Mouse (Mus musculus): ENCODE measurements around the gene Plcb3. TPM values are rescaled to one million over a fixed set of nuclear protein-coding genes. Genes with fewer than 3 reads are reported as not detected.

The Plcb3 gene
- polyA plus RNA-seq, 1 experiment from 2014 or later: 48.8 TPM

DNA sequence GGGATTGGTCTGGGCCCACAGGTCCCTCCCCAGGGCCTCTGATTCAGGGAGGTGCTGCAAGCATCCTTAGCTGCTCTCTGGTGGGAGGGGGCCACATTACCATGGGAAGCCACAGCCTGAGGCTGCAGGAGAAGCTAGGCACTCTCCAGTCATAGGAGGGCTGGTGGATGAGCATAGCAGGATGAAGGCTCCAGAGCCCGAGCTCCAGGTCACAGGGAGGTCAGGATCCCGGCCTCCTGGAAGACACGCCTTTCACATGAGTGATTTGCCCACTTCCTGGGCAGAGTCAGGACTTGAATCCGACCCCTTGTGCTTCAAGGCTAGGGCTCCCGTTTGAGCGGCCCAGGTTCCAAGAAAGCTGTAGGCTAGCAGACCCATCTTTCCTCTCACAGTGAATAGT is 4.6 kb downstream of the Plcb3 start:
- ATAC-seq (ENCODE audit: low FRiP score, low TSS enrichment): no peak
- WGBS: 15% methylated on average over 6 of the region's 6 CpGs
- H3K4me3 ChIP-seq (ENCODE audit: low read length): no peak overlapping the region
- H3K36me3 ChIP-seq (ENCODE audit: insufficient read depth, low read length): no peaks in the 10 kb centered on the region
- H3K4me1 ChIP-seq (ENCODE audit: insufficient read depth, low read length): peaks cover 55% of the 10 kb centered on the region
- H3K9ac ChIP-seq (replicated peaks; ENCODE audit: low read length): no peak overlapping the region; the same call in 1 of the 2 replicates
- no peaks in the 10 kb centered on the region for H3K9me3 ChIP-seq (ENCODE audit: low read length)
- H3K27me3 ChIP-seq (ENCODE audit: insufficient read depth, low read length): no peaks in the 10 kb centered on the region
- no peak overlapping the region for H3K27ac ChIP-seq (ENCODE audit: low read length)
- no peak overlapping the region for H3K4me2 ChIP-seq (replicated peaks; ENCODE audit: low read depth, low read length)

DNA sequence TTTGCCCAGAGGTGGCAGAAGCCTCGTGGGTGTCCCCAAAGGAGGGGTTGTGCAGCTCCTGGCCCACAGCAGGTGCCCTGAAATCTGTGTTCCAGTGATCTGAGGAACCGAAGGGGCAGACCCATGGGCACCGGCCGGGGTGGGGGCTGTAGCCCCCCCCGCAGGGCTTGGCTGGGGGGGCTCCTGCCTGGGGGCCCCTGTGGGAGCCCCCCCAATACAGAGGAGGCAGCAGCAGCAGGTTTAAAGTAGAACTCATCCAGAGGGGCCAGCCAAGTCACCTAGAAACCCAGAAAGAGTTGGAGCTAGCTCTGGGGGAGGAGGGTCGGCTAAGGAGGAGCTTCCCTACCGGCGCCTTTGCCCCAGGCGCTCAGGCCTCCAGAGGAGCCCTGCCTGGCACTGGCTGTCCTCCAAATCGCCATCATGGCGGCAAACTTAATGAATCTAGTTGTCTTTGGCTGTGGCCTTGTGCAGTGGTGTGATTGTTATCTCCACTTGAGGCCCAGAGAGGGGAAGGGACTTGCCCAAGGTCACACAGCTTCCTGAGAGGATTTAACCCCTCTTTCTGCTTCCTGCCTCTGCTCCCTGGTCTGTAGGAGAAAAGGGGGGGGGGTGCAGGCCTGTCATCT is 5.7 kb downstream of the Plcb3 start:
- 16% methylated on average over 11 of the region's 11 CpGs for WGBS
- H3K9ac ChIP-seq (replicated peaks; ENCODE audit: low read length): peak overlapping the region; percentile 90

DNA sequence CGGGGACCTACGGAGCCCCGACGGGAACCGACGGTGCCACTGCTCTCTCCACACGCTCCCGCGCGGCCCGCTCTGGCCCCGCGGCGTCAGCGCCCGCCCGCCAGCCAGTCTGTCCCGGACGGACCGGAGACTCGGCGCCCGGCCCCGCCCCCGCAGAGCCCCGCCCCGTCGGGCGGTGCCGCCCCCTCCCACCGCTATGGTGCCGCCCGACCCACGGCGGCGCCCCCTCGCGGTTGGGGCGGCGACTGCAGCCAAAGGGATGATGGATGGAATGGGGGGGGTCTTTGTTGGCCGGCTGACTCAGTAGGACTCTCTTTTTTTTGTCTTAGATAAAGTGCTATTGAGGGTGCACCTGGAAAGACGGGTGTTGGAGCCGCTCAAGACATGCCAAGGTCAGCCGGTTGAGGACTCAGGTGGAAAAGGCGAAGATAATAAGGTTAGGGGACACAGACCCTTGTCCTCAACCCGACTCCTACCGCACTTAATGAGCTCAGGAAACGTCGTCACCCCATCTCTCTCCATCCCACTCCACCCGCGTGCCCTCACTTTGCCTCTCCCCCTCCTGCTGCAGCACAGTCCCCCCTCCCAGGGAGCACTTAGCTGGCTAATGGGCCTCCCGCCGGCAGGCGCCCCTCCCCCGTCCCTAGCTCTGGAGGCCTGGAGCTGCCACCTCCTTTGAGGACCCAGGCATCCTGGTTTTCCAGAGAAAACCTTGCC is 6.4 kb downstream of the Plcb3 start:
- under 1% methylated on average over 50 of the region's 55 CpGs for WGBS
- ATAC-seq (ENCODE audit: low FRiP score, low TSS enrichment): peak; percentile 69
- H3K4me3 ChIP-seq (ENCODE audit: low read length): peak overlapping the region; percentile 74
- no peaks in the 10 kb centered on the region for H3K27me3 ChIP-seq (ENCODE audit: insufficient read depth, low read length)
- peaks cover 15% of the 10 kb centered on the region for H3K36me3 ChIP-seq (ENCODE audit: insufficient read depth, low read length)
- H3K9me3 ChIP-seq (ENCODE audit: low read length): no peaks in the 10 kb centered on the region
- H3K4me2 ChIP-seq (replicated peaks; ENCODE audit: low read depth, low read length): peak overlapping the region; percentile 82
- peaks cover 47% of the 10 kb centered on the region for H3K4me1 ChIP-seq (ENCODE audit: insufficient read depth, low read length)
- H3K9ac ChIP-seq (replicated peaks; ENCODE audit: low read length): peak overlapping the region; percentile 90
- H3K27ac ChIP-seq (ENCODE audit: low read length): peak overlapping the region; percentile 54

More for the DNA sequence above, 5.7 kb downstream of the Plcb3 start:
- Histone ChIP-seq H3K4me1 (ENCODE audit: insufficient read depth, low read length) (peaks cover 47% of the 10 kb centered on the region), H3K9me3 (ENCODE audit: low read length) (no peaks in the 10 kb centered on the region), H3K4me3 (ENCODE audit: low read length) (peak overlapping the region; percentile 74), H3K27ac (ENCODE audit: low read length) (peak overlapping the region; percentile 49; the same call in 1 of the 2 replicates), H3K4me2 (replicated peaks; ENCODE audit: low read depth, low read length) (peak overlapping the region; percentile 82), H3K36me3 (ENCODE audit: insufficient read depth, low read length) (peaks cover 9% of the 10 kb centered on the region), H3K27me3 (ENCODE audit: insufficient read depth, low read length) (no peaks in the 10 kb centered on the region)
- no peak for ATAC-seq (ENCODE audit: low FRiP score, low TSS enrichment)

DNA sequence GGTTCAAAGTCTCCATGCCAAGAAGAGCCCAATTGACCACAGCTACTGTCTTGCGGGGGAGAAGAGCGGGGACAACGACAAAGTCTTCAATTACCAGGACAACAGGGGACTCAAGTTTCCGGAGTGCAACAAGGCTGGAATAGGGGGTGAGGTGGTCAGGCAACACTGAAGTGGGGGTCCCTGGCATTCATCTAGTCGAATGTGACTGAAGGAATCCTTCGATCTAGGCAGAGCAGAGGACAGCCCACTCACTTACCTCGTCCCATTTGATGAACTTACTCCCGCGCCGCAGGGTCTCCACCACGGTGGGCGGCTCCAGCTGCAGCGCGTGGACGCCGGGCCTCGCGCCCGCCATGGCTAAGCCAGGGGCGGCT is 7.0 kb downstream of the Plcb3 start:
- peaks cover 20% of the 10 kb centered on the region for H3K36me3 ChIP-seq (ENCODE audit: insufficient read depth, low read length)
- peak overlapping the region; percentile 90 for H3K9ac ChIP-seq (replicated peaks; ENCODE audit: low read length)
- no peaks in the 10 kb centered on the region for H3K9me3 ChIP-seq (ENCODE audit: low read length)
- peak overlapping the region; percentile 54; the same call in 1 of the 2 replicates for H3K27ac ChIP-seq (ENCODE audit: low read length)
- peak overlapping the region; percentile 82 for H3K4me2 ChIP-seq (replicated peaks; ENCODE audit: low read depth, low read length)
- no peaks in the 10 kb centered on the region for H3K27me3 ChIP-seq (ENCODE audit: insufficient read depth, low read length)
- H3K4me1 ChIP-seq (ENCODE audit: insufficient read depth, low read length): peaks cover 47% of the 10 kb centered on the region
- under 1% methylated on average over 19 of the region's 20 CpGs for WGBS
- ATAC-seq (ENCODE audit: low FRiP score, low TSS enrichment): peak; percentile 11
- H3K4me3 ChIP-seq (ENCODE audit: low read length): peak overlapping the region; percentile 74

DNA sequence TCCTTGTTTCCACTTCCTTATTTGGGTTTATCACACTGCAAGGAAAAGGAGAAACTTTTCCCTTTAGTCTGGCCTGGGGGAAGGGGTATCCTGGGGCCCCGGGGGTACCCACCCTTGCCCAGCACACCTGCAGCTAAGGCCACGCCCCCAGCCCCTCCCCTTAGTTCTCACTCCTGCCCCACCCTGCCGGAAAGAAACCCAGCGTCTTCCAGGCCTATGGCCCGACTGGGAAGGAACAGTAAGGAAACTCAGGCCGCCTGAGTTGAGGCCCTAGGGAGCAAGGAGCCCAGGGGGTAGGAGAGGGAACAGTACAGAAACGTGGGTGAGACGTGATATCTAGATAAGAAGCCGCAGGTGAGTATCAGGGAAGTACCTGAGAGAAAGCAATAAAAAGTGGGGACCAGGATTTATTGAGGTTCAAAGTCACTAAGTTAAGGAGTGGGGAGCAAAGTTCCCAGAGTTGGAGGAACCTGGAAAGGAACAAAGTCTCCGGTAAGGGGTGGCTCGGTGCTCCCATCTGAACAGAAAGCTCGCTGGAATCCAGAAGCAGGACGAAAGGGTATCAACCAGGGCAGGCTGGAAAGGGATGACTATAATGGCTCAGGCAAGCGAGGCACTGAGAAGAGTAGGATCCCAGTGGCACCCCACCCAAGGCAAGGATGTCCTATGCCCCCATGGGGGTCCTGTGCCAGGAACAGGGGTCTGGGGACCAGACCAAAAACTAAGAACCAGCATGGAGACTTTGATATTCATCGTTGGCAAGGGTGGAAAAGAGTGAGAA is 7.6 kb downstream of the Plcb3 start:
- H3K9ac ChIP-seq (replicated peaks; ENCODE audit: low read length): peak overlapping the region; percentile 90
- H3K4me2 ChIP-seq (replicated peaks; ENCODE audit: low read depth, low read length): peak overlapping the region; percentile 82
- no peaks in the 10 kb centered on the region for H3K27me3 ChIP-seq (ENCODE audit: insufficient read depth, low read length)
- H3K4me1 ChIP-seq (ENCODE audit: insufficient read depth, low read length): peaks cover 43% of the 10 kb centered on the region
- WGBS: 9% methylated on average over 15 of the region's 15 CpGs
- no peaks in the 10 kb centered on the region for H3K9me3 ChIP-seq (ENCODE audit: low read length)
- peak overlapping the region; percentile 74 for H3K4me3 ChIP-seq (ENCODE audit: low read length)
- peak overlapping the region; percentile 43; the same call in 1 of the 2 replicates for H3K27ac ChIP-seq (ENCODE audit: low read length)
- no peak for ATAC-seq (ENCODE audit: low FRiP score, low TSS enrichment)
- peaks cover 24% of the 10 kb centered on the region for H3K36me3 ChIP-seq (ENCODE audit: insufficient read depth, low read length)

DNA sequence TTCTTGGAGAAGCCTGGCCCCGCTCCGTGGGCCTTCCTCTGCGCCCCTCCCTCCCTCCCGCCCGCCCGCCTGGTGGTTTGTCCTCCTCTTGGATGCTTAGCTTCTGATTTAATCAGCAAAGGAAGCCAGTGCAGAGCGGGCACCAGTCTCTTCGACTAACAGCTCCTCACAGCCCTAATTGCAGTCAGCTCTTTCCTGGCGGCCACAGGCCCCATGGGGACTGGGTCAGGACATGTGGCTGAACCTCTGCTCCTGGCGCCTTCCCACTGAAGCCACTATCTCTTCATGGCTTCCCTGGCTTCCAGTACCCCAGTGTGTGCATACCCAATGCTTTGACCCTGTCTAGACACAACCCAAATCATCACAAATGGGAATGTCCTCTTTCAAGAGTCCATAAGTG is 19.8 kb downstream of the Plcb3 start:
- H3K36me3 ChIP-seq (ENCODE audit: insufficient read depth, low read length): peaks cover 63% of the 10 kb centered on the region
- H3K27me3 ChIP-seq (ENCODE audit: insufficient read depth, low read length): no peaks in the 10 kb centered on the region
- no peak for ATAC-seq (ENCODE audit: low FRiP score, low TSS enrichment)
- H3K9me3 ChIP-seq (ENCODE audit: low read length): no peaks in the 10 kb centered on the region
- WGBS: 83% methylated on average over 10 of the region's 10 CpGs
- no peak overlapping the region for H3K9ac ChIP-seq (replicated peaks; ENCODE audit: low read length)
- no peak overlapping the region for H3K27ac ChIP-seq (ENCODE audit: low read length)
- H3K4me2 ChIP-seq (replicated peaks; ENCODE audit: low read depth, low read length): no peak overlapping the region
- H3K4me3 ChIP-seq (ENCODE audit: low read length): no peak overlapping the region
- H3K4me1 ChIP-seq (ENCODE audit: insufficient read depth, low read length): peaks cover 12% of the 10 kb centered on the region

DNA sequence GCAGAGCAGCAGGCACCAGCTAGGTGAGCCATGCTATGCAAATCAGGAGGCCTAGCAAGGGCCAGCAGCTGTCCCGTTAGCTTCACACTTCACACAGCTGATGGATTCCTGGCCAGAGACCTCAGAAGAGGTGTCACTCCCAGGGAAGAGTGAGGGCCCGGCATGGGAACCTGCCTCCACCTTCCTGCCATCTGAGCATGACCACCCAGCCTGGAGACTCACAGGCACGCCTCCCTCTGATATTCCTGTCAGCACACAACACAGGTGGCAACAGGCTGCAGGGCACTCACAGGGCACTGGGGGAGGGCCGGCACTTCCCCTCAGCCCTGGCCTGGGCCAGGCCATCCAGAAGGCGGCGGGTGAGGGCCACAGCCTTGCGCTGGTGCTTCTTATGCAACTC is 20.8 kb downstream of the Plcb3 start:
- no peak overlapping the region for H3K27ac ChIP-seq (ENCODE audit: low read length)
- no peaks in the 10 kb centered on the region for H3K9me3 ChIP-seq (ENCODE audit: low read length)
- H3K4me2 ChIP-seq (replicated peaks; ENCODE audit: low read depth, low read length): no peak overlapping the region
- ATAC-seq (ENCODE audit: low FRiP score, low TSS enrichment): no peak
- no peaks in the 10 kb centered on the region for H3K27me3 ChIP-seq (ENCODE audit: insufficient read depth, low read length)
- H3K9ac ChIP-seq (replicated peaks; ENCODE audit: low read length): no peak overlapping the region
- peaks cover 59% of the 10 kb centered on the region for H3K36me3 ChIP-seq (ENCODE audit: insufficient read depth, low read length)
- WGBS: 80% methylated on average over 7 of the region's 7 CpGs
- peaks cover 13% of the 10 kb centered on the region for H3K4me1 ChIP-seq (ENCODE audit: insufficient read depth, low read length)
- H3K4me3 ChIP-seq (ENCODE audit: low read length): no peak overlapping the region

DNA sequence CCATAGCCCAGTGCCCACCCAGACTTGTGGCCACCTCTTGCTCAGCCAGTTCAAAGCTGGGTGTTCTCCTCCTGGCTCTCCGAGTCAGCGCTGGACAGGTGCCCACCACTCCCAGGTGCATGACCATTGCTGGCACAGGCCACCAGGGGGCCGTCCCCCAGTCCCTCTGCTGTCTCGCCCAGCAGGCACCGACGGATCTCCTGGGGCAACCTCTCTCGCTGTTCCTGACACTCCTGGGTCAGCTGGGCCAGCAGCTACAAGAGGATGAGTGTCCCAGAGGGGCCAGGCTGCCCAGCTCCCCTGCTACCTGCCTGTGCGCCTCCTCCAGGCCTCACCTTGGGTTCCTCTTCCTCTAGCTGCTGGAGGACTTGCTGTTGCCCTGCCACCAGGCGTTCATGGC is 22.2 kb downstream of the Plcb3 start:
- H3K27ac ChIP-seq (ENCODE audit: low read length): no peak overlapping the region
- no peak overlapping the region for H3K4me3 ChIP-seq (ENCODE audit: low read length)
- H3K4me1 ChIP-seq (ENCODE audit: insufficient read depth, low read length): peaks cover 18% of the 10 kb centered on the region
- no peaks in the 10 kb centered on the region for H3K27me3 ChIP-seq (ENCODE audit: insufficient read depth, low read length)
- no peak for ATAC-seq (ENCODE audit: low FRiP score, low TSS enrichment)
- H3K4me2 ChIP-seq (replicated peaks; ENCODE audit: low read depth, low read length): no peak overlapping the region
- peaks cover 48% of the 10 kb centered on the region for H3K36me3 ChIP-seq (ENCODE audit: insufficient read depth, low read length)
- H3K9ac ChIP-seq (replicated peaks; ENCODE audit: low read length): no peak overlapping the region
- WGBS: 51% methylated on average over 9 of the region's 9 CpGs
- no peaks in the 10 kb centered on the region for H3K9me3 ChIP-seq (ENCODE audit: low read length)

DNA sequence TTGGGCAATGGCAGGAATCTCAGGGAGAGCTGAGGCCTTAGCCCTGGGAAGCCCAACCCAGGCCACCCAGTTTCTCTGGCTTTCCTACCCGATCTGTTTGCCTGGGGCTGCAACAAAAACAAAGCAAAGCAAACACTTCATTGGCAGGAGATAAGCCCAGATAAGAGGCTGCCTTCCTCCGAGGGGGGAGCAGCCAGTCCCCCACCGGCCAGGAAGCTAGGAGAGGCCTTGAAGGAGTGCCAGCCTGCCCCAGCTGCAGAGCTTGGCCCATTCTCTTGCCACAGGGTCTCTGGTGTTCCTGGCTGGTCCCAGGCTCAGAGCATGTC is 23.6 kb downstream of the Plcb3 start:
- ATAC-seq (ENCODE audit: low FRiP score, low TSS enrichment): no peak
- Histone ChIP-seq H3K9me3 (ENCODE audit: low read length) (no peaks in the 10 kb centered on the region), H3K4me1 (ENCODE audit: insufficient read depth, low read length) (peaks cover 18% of the 10 kb centered on the region), H3K4me3 (ENCODE audit: low read length) (peak overlapping the region; percentile 64), H3K4me2 (replicated peaks; ENCODE audit: low read depth, low read length) (peak overlapping the region; percentile 87), H3K9ac (replicated peaks; ENCODE audit: low read length) (peak overlapping the region; percentile 81), H3K27me3 (ENCODE audit: insufficient read depth, low read length) (no peaks in the 10 kb centered on the region), H3K36me3 (ENCODE audit: insufficient read depth, low read length) (peaks cover 39% of the 10 kb centered on the region), H3K27ac (ENCODE audit: low read length) (peak overlapping the region; percentile 99)
- 5% methylated on average over 3 of the region's 3 CpGs for WGBS
